Mouse (Mus musculus): Measurements from ENCODE around the gene 1700022I11Rik. TPM values are rescaled to one million over a fixed set of nuclear protein-coding genes. Genes with fewer than 3 reads are reported as not detected.

Gene 1700022I11Rik
- total RNA-seq, 2 experiments from 2014 or later = not detected

- ATAC-seq (replicated peaks; ENCODE audit: low FRiP score, poor library complexity, severe bottlenecking) = peak; percentile 65
These were observed 61.4 kb downstream of the 1700022I11Rik start for GRCm38 (mm10) chr4:43030780-43031230.

DNA sequence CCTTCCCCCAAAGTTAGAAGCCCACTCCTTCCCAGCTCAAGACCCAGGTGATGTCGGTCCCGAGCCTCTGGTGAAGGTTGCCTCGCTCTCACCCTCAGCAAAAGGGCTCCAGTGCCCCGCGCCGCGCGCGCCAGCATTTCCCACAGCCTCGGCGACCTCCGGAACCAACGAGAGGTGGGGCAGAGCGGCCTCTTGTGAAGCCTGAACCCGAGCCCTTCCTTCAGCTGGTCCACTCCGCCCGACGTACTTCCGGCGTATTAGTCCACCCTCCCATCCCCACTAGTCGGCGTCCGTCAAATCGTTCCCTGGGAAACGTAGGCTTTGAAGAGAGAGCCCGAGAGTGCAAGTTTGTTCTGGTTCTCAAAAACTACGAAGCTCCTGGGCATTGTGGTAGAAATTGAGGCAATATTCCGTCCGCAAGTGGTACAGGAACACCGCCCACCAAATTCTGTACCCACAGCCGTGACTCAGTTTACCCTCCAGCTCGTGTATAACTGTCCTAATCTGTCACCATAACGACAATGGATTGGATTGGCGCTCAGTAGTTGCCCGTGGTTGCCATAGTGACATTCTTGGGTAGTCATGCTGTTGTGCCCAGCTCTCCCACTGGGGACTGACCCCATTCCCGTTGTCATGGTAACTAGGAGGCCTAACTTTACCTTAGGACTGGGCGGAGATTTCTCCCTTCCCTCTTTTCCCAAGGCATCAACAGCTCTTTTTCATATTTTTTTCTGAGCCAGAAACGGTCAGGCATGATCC lies 62.0 kb downstream of the 1700022I11Rik start, which contains the start of gene Stoml2:
Stoml2 (minus strand) TSS at position 474 of the 759 bp plus-strand sequence.
- ATAC-seq (replicated peaks; ENCODE audit: low FRiP score, poor library complexity, severe bottlenecking) = peak; percentile 94

DNA sequence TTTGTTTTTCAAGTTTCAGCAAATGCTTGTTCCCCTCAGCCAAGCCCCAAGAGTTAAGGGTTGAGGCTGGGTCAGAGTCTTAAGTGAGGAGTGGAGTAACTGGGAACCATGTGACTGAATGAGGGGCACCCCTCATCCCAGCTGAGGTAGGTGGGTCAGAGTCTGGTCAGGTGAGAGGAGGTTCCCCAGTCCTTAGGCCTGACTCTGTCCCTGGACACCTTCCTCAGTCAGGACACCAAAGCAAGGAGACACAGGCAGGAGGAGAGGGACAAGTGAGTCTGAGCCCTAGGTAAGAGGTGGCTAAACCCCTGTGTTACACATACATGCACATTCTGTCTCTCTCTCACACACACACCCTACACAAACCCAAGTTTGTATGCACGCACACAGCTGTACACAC lies 63.1 kb downstream of the 1700022I11Rik start:
- ATAC-seq (replicated peaks; ENCODE audit: low FRiP score, poor library complexity, severe bottlenecking) = no peak

Other genes starting within 250 kb of the 1700022I11Rik start
- gene 4930578G10Rik, start 234.1 kb upstream of the 1700022I11Rik start, total RNA-seq (2015; ENCODE audit: low replicate concordance) = not detected in 2 replicates
- not detected in 2 replicates for gene 4930578G10Rik, start 234.1 kb upstream of the 1700022I11Rik start, total RNA-seq (2017; ENCODE audit: low replicate concordance)
- 3.6 TPM in 1 of 2 replicates, not detected in the other for gene Ccl19, start 213.0 kb upstream of the 1700022I11Rik start, total RNA-seq (2015; ENCODE audit: low replicate concordance)
- not detected in 2 replicates for gene Ccl19, start 213.0 kb upstream of the 1700022I11Rik start, total RNA-seq (2017; ENCODE audit: low replicate concordance)
- gene Ccl21a, start 195.6 kb upstream of the 1700022I11Rik start, total RNA-seq (2015; ENCODE audit: low replicate concordance) = not detected in 2 replicates
- gene Ccl21a, start 195.6 kb upstream of the 1700022I11Rik start, total RNA-seq (2017; ENCODE audit: low replicate concordance) = not detected in 2 replicates
- gene Fam205a1, start 115.7 kb upstream of the 1700022I11Rik start, total RNA-seq (2015; ENCODE audit: low replicate concordance) = 0.36 and 0.84 TPM in 2 replicates
- not detected in 2 replicates for gene Fam205a1, start 115.7 kb upstream of the 1700022I11Rik start, total RNA-seq (2017; ENCODE audit: low replicate concordance)
- gene Gm12394, start 112.8 kb upstream of the 1700022I11Rik start, total RNA-seq (2015; ENCODE audit: low replicate concordance) = not detected in 2 replicates
- not detected in 2 replicates for gene Gm12394, start 112.8 kb upstream of the 1700022I11Rik start, total RNA-seq (2017; ENCODE audit: low replicate concordance)
- not detected in 2 replicates for gene Fam205c, start 95.4 kb upstream of the 1700022I11Rik start, total RNA-seq (2015; ENCODE audit: low replicate concordance)
- gene Fam205c, start 95.4 kb upstream of the 1700022I11Rik start, total RNA-seq (2017; ENCODE audit: low replicate concordance) = not detected in 2 replicates
- gene Phf24, start 52.9 kb upstream of the 1700022I11Rik start, total RNA-seq (2015; ENCODE audit: low replicate concordance) = not detected in 2 replicates
- under 0.01 TPM in 1 of 2 replicates, not detected in the other for gene Phf24, start 52.9 kb upstream of the 1700022I11Rik start, total RNA-seq (2017; ENCODE audit: low replicate concordance)
- 2.1 TPM in 1 of 2 replicates, not detected in the other for gene Dnajb5, start 19.8 kb upstream of the 1700022I11Rik start, total RNA-seq (2015; ENCODE audit: low replicate concordance)
- gene Dnajb5, start 19.8 kb upstream of the 1700022I11Rik start, total RNA-seq (2017; ENCODE audit: low replicate concordance) = 0.51 and 2.0 TPM in 2 replicates
- 68.3 and 73.9 TPM in 2 replicates for gene Vcp, start 30.9 kb downstream of the 1700022I11Rik start, total RNA-seq (2015; ENCODE audit: low replicate concordance)
- gene Vcp, start 30.9 kb downstream of the 1700022I11Rik start, total RNA-seq (2017; ENCODE audit: low replicate concordance) = 120 and 189 TPM in 2 replicates
- 12.6 and 20.2 TPM in 2 replicates for gene Fancg, start 40.9 kb downstream of the 1700022I11Rik start, total RNA-seq (2015; ENCODE audit: low replicate concordance)
- 33.4 and 59.7 TPM in 2 replicates for gene Fancg, start 40.9 kb downstream of the 1700022I11Rik start, total RNA-seq (2017; ENCODE audit: low replicate concordance)
- 21.8 and 49.7 TPM in 2 replicates for gene Pigo, start 56.2 kb downstream of the 1700022I11Rik start, total RNA-seq (2015; ENCODE audit: low replicate concordance)
- gene Pigo, start 56.2 kb downstream of the 1700022I11Rik start, total RNA-seq (2017; ENCODE audit: low replicate concordance) = 12.5 and 27.2 TPM in 2 replicates
- gene Stoml2, start 62.1 kb downstream of the 1700022I11Rik start, total RNA-seq (2015; ENCODE audit: low replicate concordance) = 81.3 and 85.8 TPM in 2 replicates
- 34.6 and 43.5 TPM in 2 replicates for gene Stoml2, start 62.1 kb downstream of the 1700022I11Rik start, total RNA-seq (2017; ENCODE audit: low replicate concordance)
- 52.8 and 60.9 TPM in 2 replicates for gene Fam214b, start 76.6 kb downstream of the 1700022I11Rik start, total RNA-seq (2015; ENCODE audit: low replicate concordance)
- gene Fam214b, start 76.6 kb downstream of the 1700022I11Rik start, total RNA-seq (2017; ENCODE audit: low replicate concordance) = 40.3 and 42.3 TPM in 2 replicates
- gene Unc13b, start 89.3 kb downstream of the 1700022I11Rik start, total RNA-seq (2015; ENCODE audit: low replicate concordance) = 3.8 TPM in 1 of 2 replicates, not detected in the other
- 0.64 TPM in 1 of 2 replicates, not detected in the other for gene Unc13b, start 89.3 kb downstream of the 1700022I11Rik start, total RNA-seq (2017; ENCODE audit: low replicate concordance)